Mouse (Mus musculus) embryo, embryonic 11.5 days (tissue): ENCODE data around the gene Trcg1.

ENCODE experiments used
- DNase-seq: peaks from one replicate; pipeline ENCODE4 v3.0.0-alpha.2; 2012; ENCODE audit warnings: low read depth, low spot score

Trcg1 gene

GRCm38 (mm10) chr9:57295666-57296065, 59.3 kb downstream of the Trcg1 start:
- DNase-seq = no peak

- no peak for DNase-seq
These were observed 59.9 kb downstream of the Trcg1 start for GRCm38 (mm10) chr9:57296277-57296676.

GRCm38 (mm10) chr9:57297938-57298337, 61.6 kb downstream of the Trcg1 start:
- DNase-seq = no peak
